Mouse (Mus musculus): Measurements from ENCODE around the gene Znrf1. TPM values are rescaled to one million over a fixed set of nuclear protein-coding genes. Genes with fewer than 3 reads are reported as not detected.

The Znrf1 gene
- polyA plus RNA-seq, 1 experiment from 2014 or later: 106 TPM

GRCm38 (mm10) chr8:111537765-111538158 lies 1.9 kb downstream of the Znrf1 start:
- Histone ChIP-seq H3K27ac (peak overlapping the region; percentile 98), H3K9me3 (no peaks in the 10 kb centered on the region), H3K4me3 (peak overlapping the region; percentile 89), H3K9ac (peak overlapping the region; percentile 100), H3K4me1 (peaks cover 49% of the 10 kb centered on the region), H3K4me2 (peak overlapping the region; percentile 88), H3K27me3 (replicated peaks) (no peaks in the 10 kb centered on the region), H3K36me3 (replicated peaks) (no peaks in the 10 kb centered on the region)
- ATAC-seq (replicated peaks): no peak; the same call in 1 of the 2 replicates
- 4% methylated on average over 8 of the region's 8 CpGs for WGBS

GRCm38 (mm10) chr8:111538194-111538593 lies 2.3 kb downstream of the Znrf1 start:
- 0% methylated on average over 2 of the region's 2 CpGs for WGBS
- H3K27ac ChIP-seq: peak overlapping the region; percentile 98
- H3K9me3 ChIP-seq: no peaks in the 10 kb centered on the region
- peaks cover 49% of the 10 kb centered on the region for H3K4me1 ChIP-seq
- no peaks in the 10 kb centered on the region for H3K27me3 ChIP-seq (replicated peaks)
- ATAC-seq (replicated peaks): no peak
- no peaks in the 10 kb centered on the region for H3K36me3 ChIP-seq (replicated peaks)
- H3K4me2 ChIP-seq: peak overlapping the region; percentile 88
- H3K9ac ChIP-seq: peak overlapping the region; percentile 100
- H3K4me3 ChIP-seq: peak overlapping the region; percentile 89

GRCm38 (mm10) chr8:111539422-111540076 lies 3.7 kb downstream of the Znrf1 start:
- Histone ChIP-seq H3K9ac (peak overlapping the region; percentile 14; the same call in 1 of the 2 replicates), H3K27me3 (replicated peaks) (no peaks in the 10 kb centered on the region), H3K9me3 (no peaks in the 10 kb centered on the region), H3K4me3 (peak overlapping the region; percentile 89), H3K4me2 (peak overlapping the region; percentile 88), H3K27ac (no peak overlapping the region), H3K4me1 (peaks cover 52% of the 10 kb centered on the region), H3K36me3 (replicated peaks) (no peaks in the 10 kb centered on the region)
- 30% methylated on average over 10 of the region's 10 CpGs for WGBS
- ATAC-seq (replicated peaks): no peak

GRCm38 (mm10) chr8:111543712-111544380 lies 7.9 kb downstream of the Znrf1 start:
- H3K4me1 ChIP-seq: peaks cover 40% of the 10 kb centered on the region
- no peaks in the 10 kb centered on the region for H3K9me3 ChIP-seq
- ATAC-seq (replicated peaks): no peak
- no peaks in the 10 kb centered on the region for H3K27me3 ChIP-seq (replicated peaks)
- 90% methylated on average over 9 of the region's 9 CpGs for WGBS
- H3K36me3 ChIP-seq (replicated peaks): no peaks in the 10 kb centered on the region
- no peak overlapping the region for H3K9ac ChIP-seq
- no peak overlapping the region for H3K27ac ChIP-seq
- no peak overlapping the region for H3K4me3 ChIP-seq
- H3K4me2 ChIP-seq: no peak overlapping the region

- H3K9me3 ChIP-seq: no peaks in the 10 kb centered on the region
- no peaks in the 10 kb centered on the region for H3K27me3 ChIP-seq (replicated peaks)
- no peak overlapping the region for H3K27ac ChIP-seq
- no peak overlapping the region for H3K4me2 ChIP-seq
- H3K4me1 ChIP-seq: peaks cover 37% of the 10 kb centered on the region
- WGBS: 91% methylated on average over 8 of the region's 8 CpGs
- H3K36me3 ChIP-seq (replicated peaks): no peaks in the 10 kb centered on the region
- ATAC-seq (replicated peaks): no peak
- no peak overlapping the region for H3K9ac ChIP-seq
- H3K4me3 ChIP-seq: no peak overlapping the region
These were observed 9.7 kb downstream of the Znrf1 start for GRCm38 (mm10) chr8:111545406-111546156.

GRCm38 (mm10) chr8:111547144-111547543 lies 11.2 kb downstream of the Znrf1 start:
- Histone ChIP-seq H3K9me3 (no peaks in the 10 kb centered on the region), H3K27me3 (replicated peaks) (no peaks in the 10 kb centered on the region), H3K36me3 (replicated peaks) (no peaks in the 10 kb centered on the region), H3K9ac (no peak overlapping the region), H3K4me3 (no peak overlapping the region), H3K27ac (no peak overlapping the region), H3K4me2 (no peak overlapping the region), H3K4me1 (peaks cover 24% of the 10 kb centered on the region)
- ATAC-seq (replicated peaks): no peak
- WGBS: 88% methylated on average over 3 of the region's 3 CpGs

GRCm38 (mm10) chr8:111548201-111548600 lies 12.3 kb downstream of the Znrf1 start:
- H3K4me1 ChIP-seq: peaks cover 26% of the 10 kb centered on the region
- no peak overlapping the region for H3K27ac ChIP-seq
- H3K9ac ChIP-seq: no peak overlapping the region
- ATAC-seq (replicated peaks): no peak
- no peak overlapping the region for H3K4me2 ChIP-seq
- H3K9me3 ChIP-seq: no peaks in the 10 kb centered on the region
- H3K36me3 ChIP-seq (replicated peaks): no peaks in the 10 kb centered on the region
- WGBS: 87% methylated on average over 6 of the region's 6 CpGs
- H3K4me3 ChIP-seq: no peak overlapping the region
- no peaks in the 10 kb centered on the region for H3K27me3 ChIP-seq (replicated peaks)

GRCm38 (mm10) chr8:111550002-111550870 lies 14.3 kb downstream of the Znrf1 start:
- ATAC-seq (replicated peaks): no peak
- 68% methylated on average over 9 of the region's 9 CpGs for WGBS
- peaks cover 40% of the 10 kb centered on the region for H3K4me1 ChIP-seq

GRCm38 (mm10) chr8:111551511-111552130 lies 15.7 kb downstream of the Znrf1 start:
- H3K4me1 ChIP-seq: peaks cover 45% of the 10 kb centered on the region
- H3K27me3 ChIP-seq (replicated peaks): no peaks in the 10 kb centered on the region
- no peaks in the 10 kb centered on the region for H3K36me3 ChIP-seq (replicated peaks)
- no peak for ATAC-seq (replicated peaks)
- 70% methylated on average over 8 of the region's 8 CpGs for WGBS
- H3K27ac ChIP-seq: no peak overlapping the region
- H3K4me3 ChIP-seq: no peak overlapping the region
- H3K4me2 ChIP-seq: no peak overlapping the region
- H3K9me3 ChIP-seq: no peaks in the 10 kb centered on the region
- H3K9ac ChIP-seq: no peak overlapping the region

More at GRCm38 (mm10) chr8:111550002-111550870, 14.3 kb downstream of the Znrf1 start:
- no peaks in the 10 kb centered on the region for H3K36me3 ChIP-seq (replicated peaks)
- no peak overlapping the region for H3K4me2 ChIP-seq
- no peak overlapping the region for H3K9ac ChIP-seq
- no peak overlapping the region for H3K4me3 ChIP-seq
- no peaks in the 10 kb centered on the region for H3K27me3 ChIP-seq (replicated peaks)
- peak overlapping the region; percentile 50 for H3K27ac ChIP-seq
- no peaks in the 10 kb centered on the region for H3K9me3 ChIP-seq

GRCm38 (mm10) chr8:111561824-111562223 lies 25.9 kb downstream of the Znrf1 start:
- no peak for ATAC-seq (replicated peaks)
- 85% methylated on average over 4 of the region's 4 CpGs for WGBS
- no peak overlapping the region for H3K27ac ChIP-seq
- H3K27me3 ChIP-seq (replicated peaks): no peaks in the 10 kb centered on the region
- H3K4me1 ChIP-seq: peaks cover 30% of the 10 kb centered on the region
- H3K9me3 ChIP-seq: no peaks in the 10 kb centered on the region
- no peak overlapping the region for H3K9ac ChIP-seq
- no peak overlapping the region for H3K4me3 ChIP-seq
- no peak overlapping the region for H3K4me2 ChIP-seq
- H3K36me3 ChIP-seq (replicated peaks): no peaks in the 10 kb centered on the region

GRCm38 (mm10) chr8:111562274-111562803 lies 26.4 kb downstream of the Znrf1 start:
- Histone ChIP-seq H3K27me3 (replicated peaks) (no peaks in the 10 kb centered on the region), H3K4me3 (no peak overlapping the region), H3K36me3 (replicated peaks) (no peaks in the 10 kb centered on the region), H3K9ac (no peak overlapping the region), H3K27ac (no peak overlapping the region), H3K4me1 (peaks cover 32% of the 10 kb centered on the region), H3K9me3 (no peaks in the 10 kb centered on the region), H3K4me2 (no peak overlapping the region)
- ATAC-seq (replicated peaks): no peak
- 90% methylated on average over 5 of the region's 5 CpGs for WGBS
